Mouse (Mus musculus): Measurements from ENCODE around the gene Gm973.
A peak's percentile ranks its signal among the peaks of the same experiment; 100 is the strongest.

Gm973 gene

GRCm38 (mm10) chr1:59580880-59581279 is 64.8 kb downstream of the Gm973 start:
- no peak for DNase-seq (ENCODE audit: low spot score in 2 of 2)

DNA sequence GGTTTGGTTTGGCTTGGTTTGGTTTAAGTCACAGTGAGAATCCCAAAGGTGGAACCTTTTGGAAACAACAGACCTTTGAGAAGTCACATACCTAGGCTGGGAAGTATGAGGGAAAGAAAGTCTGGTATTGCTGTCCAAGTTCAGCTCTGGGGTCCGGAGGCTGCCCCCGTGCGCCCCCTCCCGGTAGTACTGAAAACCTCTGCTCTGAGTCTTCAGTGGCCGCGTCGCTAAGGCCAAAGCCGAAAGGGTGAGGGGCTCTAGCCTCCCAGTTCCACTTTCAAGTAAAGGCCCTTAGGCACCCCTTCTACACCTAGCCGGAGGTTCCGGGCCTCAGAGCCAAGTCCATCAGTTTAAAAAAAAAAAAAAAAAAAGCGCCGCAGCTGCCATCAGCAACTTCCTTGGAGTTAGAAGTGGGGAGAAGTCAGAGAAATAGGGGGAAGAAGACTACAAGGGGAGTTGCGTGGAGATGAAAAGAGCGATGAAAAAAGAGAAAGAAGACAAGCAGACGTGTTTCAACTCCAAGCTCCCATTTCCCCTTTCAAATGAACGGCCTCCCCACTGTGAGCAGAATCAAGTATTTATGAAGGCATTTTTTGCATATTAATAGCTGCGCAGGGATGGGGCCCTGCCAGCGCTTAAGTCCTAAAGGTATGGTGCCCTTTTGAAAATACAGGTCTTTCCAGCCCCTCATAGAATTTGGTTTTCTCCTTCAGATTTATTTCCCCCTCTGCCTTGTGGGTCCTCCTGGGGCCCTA is 68.8 kb downstream of the Gm973 start:
- DNase-seq (ENCODE audit: low spot score in 2 of 2), result peak; percentile 50 to 67

DNA sequence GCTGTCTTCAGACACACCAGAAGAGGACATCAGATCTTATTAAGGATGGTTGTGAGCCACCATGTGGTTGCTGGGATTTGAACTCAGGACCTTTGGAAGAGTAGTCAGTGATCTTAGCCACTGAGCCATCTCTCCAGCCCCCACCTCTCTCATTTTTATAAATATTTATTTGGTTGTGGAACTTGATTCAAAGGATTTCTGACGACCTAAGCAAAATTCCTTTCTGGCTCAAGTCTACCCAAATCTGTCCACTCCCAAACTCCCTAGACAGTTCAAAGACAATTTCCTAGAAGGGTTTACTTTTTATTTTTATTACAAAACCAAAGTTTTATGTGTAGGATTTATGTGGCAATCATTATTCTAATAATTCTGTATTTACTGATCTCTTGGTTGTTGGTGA is 73.2 kb downstream of the Gm973 start:
- DNase-seq (ENCODE audit: low spot score in 2 of 2), result no peak

DNA sequence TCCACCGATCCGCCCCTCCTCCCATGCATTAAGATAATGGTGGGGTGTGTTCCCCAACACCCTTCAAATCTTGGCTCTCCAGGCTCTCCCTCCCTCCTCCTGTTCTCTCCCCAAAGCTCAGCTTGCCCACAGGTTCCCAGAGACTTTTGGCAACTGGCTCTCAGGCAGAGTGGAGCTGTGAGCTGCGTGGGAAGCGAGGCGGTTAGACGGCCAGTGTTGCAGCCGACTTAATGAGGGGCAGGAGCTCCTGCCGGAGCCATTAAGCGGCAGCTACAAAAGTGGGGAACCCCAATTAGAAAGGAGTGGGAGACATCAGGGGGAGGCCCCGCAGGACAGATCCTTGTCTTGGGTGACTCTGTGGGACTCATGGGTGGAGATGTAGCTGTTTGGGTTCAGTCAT is 76.3 kb downstream of the Gm973 start:
- peak; percentile 57 for DNase-seq (ENCODE audit: low spot score in 2 of 2)

GRCm38 (mm10) chr1:59592876-59593275 is 76.8 kb downstream of the Gm973 start:
- no peak for DNase-seq (ENCODE audit: low spot score in 2 of 2)

DNA sequence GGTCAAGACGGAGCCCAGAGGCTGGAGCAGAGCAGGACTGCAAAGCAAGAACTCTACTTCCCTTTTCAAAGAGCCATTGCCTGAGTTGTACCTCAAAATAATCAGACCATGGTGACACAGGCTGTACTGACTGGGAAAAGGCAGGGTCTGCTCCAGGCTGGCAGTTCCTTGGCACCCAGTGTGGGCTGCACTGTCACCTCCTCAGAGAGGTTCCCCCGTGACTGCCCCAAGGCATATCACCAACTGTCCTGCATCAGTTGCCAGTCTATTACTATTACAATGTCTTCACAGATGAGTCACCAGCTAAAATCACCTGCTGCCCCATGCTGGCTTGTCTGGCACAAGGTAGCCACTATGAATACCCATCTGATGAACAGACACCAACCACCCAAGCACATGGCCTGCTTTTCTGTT is 77.6 kb downstream of the Gm973 start:
- DNase-seq (ENCODE audit: low spot score in 2 of 2), result no peak

DNA sequence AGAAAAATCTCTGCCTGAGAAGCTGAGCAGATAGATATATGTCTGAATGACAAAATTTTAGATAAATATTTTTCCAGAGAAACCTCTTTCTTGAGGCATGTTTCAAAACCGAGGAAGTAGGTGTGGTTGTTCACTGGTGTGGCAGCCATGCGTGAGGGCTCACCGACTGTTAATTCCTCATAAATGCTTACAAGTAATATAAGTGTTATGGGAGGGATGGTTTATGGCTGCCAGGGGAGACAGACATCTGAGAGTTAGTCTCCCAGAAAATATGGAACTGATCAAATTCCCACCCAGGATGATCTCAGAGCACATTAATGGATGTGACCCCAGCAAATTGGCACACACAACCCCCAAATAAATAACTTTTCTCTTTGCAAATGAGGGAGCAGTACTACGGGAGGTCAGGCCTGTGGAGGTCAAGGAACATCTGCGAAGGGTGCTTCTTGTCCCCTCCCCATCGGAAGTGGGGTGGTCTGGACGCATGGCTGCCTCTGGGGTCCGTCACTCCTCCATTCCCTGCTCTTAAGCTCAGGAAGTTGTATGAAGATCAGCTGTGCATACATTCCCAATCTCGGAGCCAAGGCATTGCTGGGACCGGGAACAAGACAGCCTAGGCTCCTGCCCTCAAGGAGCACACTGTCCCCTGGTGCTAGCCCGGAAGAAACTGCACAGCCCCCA is 78.7 kb downstream of the Gm973 start:
- no peak for DNase-seq (ENCODE audit: low spot score in 2 of 2)

- no peak for DNase-seq (ENCODE audit: low spot score in 2 of 2)
Observed at GRCm38 (mm10) chr1:59595609-59596008, 79.5 kb downstream of the Gm973 start.

DNA sequence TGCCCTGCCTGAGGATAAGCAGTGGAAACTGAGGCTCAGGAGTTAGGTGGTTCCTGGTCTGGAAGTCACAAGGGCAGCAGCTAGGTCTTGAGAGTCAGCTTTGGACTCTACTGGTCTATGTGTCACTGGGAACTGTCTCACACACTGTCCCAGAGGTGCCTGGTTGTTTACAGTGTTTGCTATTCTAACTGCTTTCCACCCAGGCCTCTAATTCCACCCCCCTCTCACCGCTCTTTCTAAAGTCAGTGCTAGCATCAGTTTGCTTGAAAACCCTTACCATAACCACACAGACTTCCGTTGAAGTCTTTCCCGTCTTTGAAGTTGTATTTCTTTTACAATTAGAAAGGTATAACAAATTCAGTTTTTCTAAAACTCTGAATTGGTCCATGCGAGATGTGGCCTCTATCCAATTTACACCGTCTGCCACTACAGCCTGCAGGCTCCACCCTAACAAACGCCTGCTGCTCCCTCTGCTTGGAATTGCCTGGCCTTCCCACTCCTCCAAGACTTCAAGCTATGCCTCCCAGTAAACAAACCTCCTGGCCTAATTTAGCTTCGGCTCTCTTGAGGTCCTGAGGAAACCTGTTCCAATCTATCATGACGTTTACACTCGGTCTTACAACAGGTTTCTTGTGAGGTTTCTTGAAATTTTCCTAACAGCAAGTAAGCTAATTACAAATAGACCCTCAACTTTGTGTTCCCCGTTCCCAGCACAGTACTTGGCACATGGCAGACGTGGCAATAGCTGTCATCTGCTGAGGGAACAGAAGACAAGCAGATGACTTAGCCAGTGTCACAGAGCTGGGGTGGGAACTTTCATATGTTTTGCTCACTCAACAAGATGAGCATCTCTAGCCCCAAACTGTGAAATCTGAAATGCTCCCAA is 86.7 kb downstream of the Gm973 start:
- peak in 1 of 2 experiments; percentile 40 for DNase-seq (ENCODE audit: low spot score in 2 of 2)

GRCm38 (mm10) chr1:59603417-59603712 is 87.3 kb downstream of the Gm973 start:
- DNase-seq (ENCODE audit: low spot score in 2 of 2), result no peak

DNA sequence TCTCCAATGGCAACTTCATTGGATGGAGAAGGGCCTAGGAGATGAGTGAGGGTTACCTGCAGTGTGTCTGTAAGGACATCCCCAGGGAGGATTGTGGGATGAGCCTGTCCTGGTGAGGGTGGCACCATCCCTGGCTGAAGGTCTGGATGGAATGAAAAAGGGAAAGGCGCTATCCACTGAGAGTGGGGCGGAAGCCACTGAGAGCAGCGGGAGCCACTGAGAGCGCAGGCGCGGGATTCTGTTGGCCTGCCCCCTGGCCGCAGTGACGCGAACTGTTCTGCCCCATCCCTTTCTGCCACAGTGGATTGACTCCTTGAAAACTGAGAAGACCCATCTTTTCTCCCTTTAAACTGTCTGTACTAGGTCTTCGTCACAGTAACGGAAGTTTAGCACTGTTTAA is 87.8 kb downstream of the Gm973 start:
- DNase-seq (ENCODE audit: low spot score in 2 of 2), result no peak

DNA sequence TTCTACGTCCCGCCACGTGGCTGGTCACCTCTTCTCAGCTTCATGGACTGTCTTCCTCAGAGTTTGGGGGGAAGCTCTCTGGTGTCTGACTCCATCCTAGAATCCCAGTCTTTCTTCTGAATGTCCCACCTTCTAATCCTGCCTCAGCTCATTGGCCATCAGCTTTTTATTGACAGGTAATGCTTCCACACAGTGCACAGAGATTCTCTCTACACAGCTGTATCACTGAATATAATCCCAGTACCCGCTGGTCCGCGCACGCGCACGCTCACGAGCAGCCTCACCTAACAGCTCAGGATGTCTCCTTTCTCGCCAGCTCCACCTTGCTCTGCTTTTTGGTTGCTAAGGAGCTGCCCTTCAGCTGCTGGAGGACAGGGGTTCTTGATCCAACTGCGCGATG is 90.4 kb downstream of the Gm973 start:
- no peak for DNase-seq (ENCODE audit: low spot score in 2 of 2)

DNA sequence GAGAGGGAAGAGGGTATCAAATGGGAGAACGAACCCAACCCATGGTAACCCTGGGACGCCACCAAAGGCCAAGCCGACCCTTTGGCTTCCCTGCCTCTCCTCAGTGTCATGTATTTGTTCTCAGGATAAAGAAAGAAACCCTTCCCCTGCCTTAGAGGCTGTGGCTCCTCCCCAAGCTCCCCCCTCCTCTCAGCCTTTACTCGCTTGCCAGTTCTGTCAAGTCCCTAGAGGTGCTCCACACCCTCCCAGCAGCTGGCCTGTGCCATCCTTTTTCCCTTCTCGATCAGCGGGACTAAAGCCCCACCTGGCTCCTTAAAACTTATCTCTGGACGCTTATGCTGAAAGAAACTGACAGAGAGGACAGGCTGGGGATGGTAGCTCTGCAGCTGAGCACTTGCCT is 91.0 kb downstream of the Gm973 start:
- DNase-seq (ENCODE audit: low spot score in 2 of 2), result no peak

GRCm38 (mm10) chr1:59608125-59608762 is 92.2 kb downstream of the Gm973 start:
- DNase-seq (ENCODE audit: low spot score in 2 of 2), result no peak

DNA sequence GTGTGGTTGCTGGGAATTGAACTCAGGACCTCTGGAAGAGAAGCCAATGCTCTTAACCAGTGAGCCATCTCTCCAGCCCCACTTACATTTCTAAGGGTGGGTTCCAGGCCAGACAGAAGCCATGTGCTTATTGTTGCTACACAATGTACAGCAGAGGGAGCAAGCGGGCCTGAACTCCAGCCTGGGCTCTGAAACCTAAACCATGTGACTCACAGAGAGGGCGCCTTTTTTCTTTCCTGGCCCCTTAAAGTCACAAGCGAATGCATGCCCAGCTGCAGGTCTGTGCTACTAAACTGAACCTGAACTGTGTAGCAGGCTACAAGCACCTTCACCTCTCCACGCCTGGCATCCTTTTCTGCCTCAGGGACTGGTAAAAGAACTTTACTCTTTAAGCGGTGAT is 92.9 kb downstream of the Gm973 start:
- no peak for DNase-seq (ENCODE audit: low spot score in 2 of 2)

GRCm38 (mm10) chr1:59609458-59609857 is 93.4 kb downstream of the Gm973 start:
- DNase-seq (ENCODE audit: low spot score in 2 of 2), result no peak

GRCm38 (mm10) chr1:59609896-59610295 is 93.8 kb downstream of the Gm973 start:
- DNase-seq (ENCODE audit: low spot score in 2 of 2), result no peak

DNA sequence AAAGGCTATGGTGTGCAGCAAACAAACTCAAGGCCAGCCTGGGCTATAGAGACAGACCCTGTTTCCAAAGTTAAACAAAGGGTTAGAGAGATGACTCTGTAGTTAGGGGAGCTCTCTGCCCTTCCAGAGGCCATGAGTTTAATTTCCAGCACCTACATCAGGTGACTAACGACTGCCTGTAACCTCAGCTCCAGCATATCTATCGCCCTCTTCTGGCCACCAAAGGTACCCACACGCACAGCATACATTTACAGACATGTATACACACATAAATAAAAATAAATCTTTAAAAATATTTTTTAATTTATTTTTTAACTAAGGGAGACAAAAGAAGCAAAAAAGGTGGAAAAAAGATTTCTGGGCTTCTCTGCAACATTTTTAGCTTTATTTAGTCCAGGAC is 94.9 kb downstream of the Gm973 start:
- DNase-seq (ENCODE audit: low spot score in 2 of 2), result no peak

DNA sequence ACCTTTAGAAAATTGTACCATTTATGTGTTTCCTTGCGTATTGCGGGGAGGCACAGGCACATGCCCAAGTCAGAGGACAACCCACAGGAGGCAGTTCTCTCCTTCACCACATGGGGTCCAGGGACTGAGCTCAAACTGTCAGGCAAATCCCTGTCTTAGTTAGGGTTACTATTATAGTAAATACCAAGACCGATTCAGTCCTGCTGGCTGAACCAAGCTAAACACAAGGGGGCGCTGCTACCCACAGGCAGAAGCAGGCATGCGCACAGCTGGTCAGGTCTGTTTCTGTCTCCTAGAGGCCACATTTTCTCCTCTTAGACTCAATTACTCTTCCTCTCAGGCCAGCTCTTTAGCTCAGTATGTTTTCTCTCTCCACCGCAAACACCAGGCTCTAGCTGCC is 97.7 kb downstream of the Gm973 start:
- DNase-seq (ENCODE audit: low spot score in 2 of 2), result peak in 1 of 2 experiments; percentile 28

DNA sequence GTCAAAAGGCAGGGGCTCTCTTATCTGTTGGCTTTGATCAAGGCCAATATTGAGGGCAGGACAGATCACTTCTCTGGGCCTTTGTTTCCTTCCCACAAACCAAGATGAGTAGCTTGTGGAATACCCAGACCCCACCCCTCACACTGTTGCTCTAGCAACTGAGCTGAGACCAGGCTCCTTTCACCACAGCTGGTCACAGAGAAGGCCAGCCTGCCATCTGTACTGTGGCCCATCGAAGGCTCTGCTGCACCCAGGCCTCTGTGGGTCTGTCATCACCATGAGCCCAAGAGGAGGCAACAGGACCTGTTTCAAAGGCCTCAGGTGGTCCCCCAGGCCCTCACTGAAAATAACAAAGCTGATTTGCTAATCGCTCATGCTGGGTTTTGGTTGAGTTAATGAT is 99.0 kb downstream of the Gm973 start:
- DNase-seq (ENCODE audit: low spot score in 2 of 2), result no peak

DNA sequence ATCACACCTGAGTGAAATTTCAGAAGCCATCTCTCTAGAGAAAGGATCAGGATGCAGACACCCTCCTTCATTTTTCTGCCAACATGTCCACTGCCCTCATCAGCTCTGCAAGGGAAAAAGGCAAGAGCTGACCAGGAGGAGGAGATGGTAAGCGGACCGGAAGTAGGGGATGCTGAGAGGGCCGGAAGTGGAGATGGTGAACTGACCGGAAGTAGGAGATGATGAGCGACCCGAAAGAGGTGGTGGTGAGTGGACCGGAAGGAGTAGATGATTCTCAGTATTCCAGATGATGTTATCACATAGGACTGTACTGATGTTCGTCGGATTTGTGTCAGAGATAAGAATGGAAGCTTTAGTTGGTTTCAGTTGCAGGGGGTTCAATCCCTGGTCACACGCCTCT is 103.1 kb downstream of the Gm973 start:
- DNase-seq (ENCODE audit: low spot score in 2 of 2), result no peak

GRCm38 (mm10) chr1:59623325-59624017 is 107.4 kb downstream of the Gm973 start:
- peak; percentile 78 to 86 for DNase-seq (ENCODE audit: low spot score in 2 of 2)

All from right cerebral cortex, adult 2 months (tissue).